Mouse (Mus musculus): Measurements from ENCODE around the gene Casp6. TPM values are rescaled to one million over a fixed set of nuclear protein-coding genes. Genes with fewer than 3 reads are reported as not detected.

The Casp6 gene
- polyA plus RNA-seq, 1 experiment from 2014 or later, result 74.5 TPM

DNA sequence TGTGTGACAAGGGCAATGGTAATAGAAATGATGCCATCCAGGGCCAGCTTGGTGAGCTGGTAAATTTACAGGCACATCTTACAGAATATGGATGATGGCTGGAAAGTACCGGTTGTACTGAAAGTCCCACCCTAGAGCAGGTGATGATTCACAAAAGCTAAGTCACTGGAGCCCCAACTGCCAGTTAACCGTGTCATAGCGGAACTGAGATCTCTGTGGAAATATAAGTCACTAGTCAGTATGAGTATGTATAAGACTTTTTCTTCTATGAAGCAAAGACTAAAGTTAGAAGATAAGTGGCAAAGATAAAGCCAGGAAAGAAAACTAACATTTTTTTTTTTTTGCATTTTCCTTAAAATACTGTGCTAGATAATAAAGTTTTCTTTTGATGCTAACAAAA is 8.1 kb upstream of the Casp6 start:
- Histone ChIP-seq H3K36me3 (peaks cover 21% of the 10 kb centered on the region), H3K27me3 (ENCODE audit: insufficient read depth, poor library complexity, severe bottlenecking) (no peaks in the 10 kb centered on the region), H3K4me3 (no peak overlapping the region), H3K4me1 (replicated peaks) (no peaks in the 10 kb centered on the region), H3K27ac (no peak overlapping the region), H3K9me3 (no peaks in the 10 kb centered on the region)
- DNase-seq (ENCODE audit: low spot score), result no peak
- 94% methylated on average over 3 of the region's 3 CpGs for WGBS

GRCm38 (mm10) chr3:129896591-129896990 is 4.6 kb upstream of the Casp6 start:
- Histone ChIP-seq H3K9me3 (no peaks in the 10 kb centered on the region), H3K4me1 (replicated peaks) (peaks cover 7% of the 10 kb centered on the region), H3K27ac (no peak overlapping the region), H3K4me3 (no peak overlapping the region), H3K36me3 (peaks cover 8% of the 10 kb centered on the region), H3K27me3 (ENCODE audit: insufficient read depth, poor library complexity, severe bottlenecking) (no peaks in the 10 kb centered on the region)
- 85% methylated on average over 6 of the region's 6 CpGs for WGBS
- no peak for DNase-seq (ENCODE audit: low spot score)

GRCm38 (mm10) chr3:129898886-129899285 is 2.3 kb upstream of the Casp6 start:
- H3K36me3 ChIP-seq, result no peaks in the 10 kb centered on the region
- no peaks in the 10 kb centered on the region for H3K9me3 ChIP-seq
- no peak for DNase-seq (ENCODE audit: low spot score)
- WGBS, result 64% methylated on average over 4 of the region's 4 CpGs
- H3K27ac ChIP-seq, result no peak overlapping the region
- no peak overlapping the region for H3K4me3 ChIP-seq
- no peaks in the 10 kb centered on the region for H3K27me3 ChIP-seq (ENCODE audit: insufficient read depth, poor library complexity, severe bottlenecking)
- peaks cover 22% of the 10 kb centered on the region for H3K4me1 ChIP-seq (replicated peaks)

DNA sequence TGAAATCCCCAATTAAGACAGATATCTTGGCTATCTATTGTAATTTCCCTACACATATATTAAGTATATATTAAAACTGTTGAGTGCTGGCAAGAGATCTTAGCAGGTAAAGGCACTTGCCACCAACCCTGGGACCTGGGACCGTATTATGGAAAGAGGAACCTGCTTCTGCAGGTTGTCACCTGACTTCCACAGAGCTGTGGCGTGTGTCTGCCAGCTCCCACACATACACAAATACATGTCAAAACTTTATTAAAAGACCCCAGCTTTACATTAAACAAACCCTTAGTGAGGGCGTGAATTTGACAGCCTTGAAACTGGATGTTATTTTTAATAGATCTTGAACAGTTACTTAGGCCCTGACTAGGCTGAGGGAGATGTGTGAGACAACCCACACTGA is 2.1 kb downstream of the Casp6 start:
- 93% methylated on average over 3 of the region's 3 CpGs for WGBS
- H3K4me3 ChIP-seq, result no peak overlapping the region
- no peak overlapping the region for H3K27ac ChIP-seq
- H3K9me3 ChIP-seq, result no peaks in the 10 kb centered on the region
- no peaks in the 10 kb centered on the region for H3K27me3 ChIP-seq (ENCODE audit: insufficient read depth, poor library complexity, severe bottlenecking)
- DNase-seq (ENCODE audit: low spot score), result no peak
- H3K4me1 ChIP-seq (replicated peaks), result peaks cover 22% of the 10 kb centered on the region
- peaks cover 23% of the 10 kb centered on the region for H3K36me3 ChIP-seq

DNA sequence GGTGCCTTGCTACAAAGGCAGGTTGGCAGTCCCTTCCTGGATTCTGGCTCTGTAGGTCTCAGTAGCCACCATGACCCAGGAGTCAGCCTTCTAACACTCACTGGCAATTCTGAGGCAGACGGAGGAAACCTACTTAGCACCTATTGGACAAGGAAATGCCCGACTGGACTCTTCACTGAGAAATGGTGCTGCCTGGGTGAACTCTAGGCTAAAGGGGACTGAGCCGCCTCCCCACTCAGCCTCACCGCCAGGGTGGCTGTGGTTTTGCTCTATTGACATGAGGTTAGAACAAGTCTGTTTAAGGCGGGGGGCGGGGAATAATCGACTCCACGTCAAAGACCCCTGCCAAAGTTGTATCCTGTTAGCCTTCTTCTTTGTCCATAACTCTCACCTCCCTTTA is 2.6 kb downstream of the Casp6 start:
- no peak overlapping the region for H3K4me3 ChIP-seq
- DNase-seq (ENCODE audit: low spot score), result no peak
- H3K36me3 ChIP-seq, result peaks cover 28% of the 10 kb centered on the region
- H3K27ac ChIP-seq, result no peak overlapping the region
- 92% methylated on average over 8 of the region's 8 CpGs for WGBS
- no peaks in the 10 kb centered on the region for H3K27me3 ChIP-seq (ENCODE audit: insufficient read depth, poor library complexity, severe bottlenecking)
- no peaks in the 10 kb centered on the region for H3K9me3 ChIP-seq
- H3K4me1 ChIP-seq (replicated peaks), result peaks cover 22% of the 10 kb centered on the region

DNA sequence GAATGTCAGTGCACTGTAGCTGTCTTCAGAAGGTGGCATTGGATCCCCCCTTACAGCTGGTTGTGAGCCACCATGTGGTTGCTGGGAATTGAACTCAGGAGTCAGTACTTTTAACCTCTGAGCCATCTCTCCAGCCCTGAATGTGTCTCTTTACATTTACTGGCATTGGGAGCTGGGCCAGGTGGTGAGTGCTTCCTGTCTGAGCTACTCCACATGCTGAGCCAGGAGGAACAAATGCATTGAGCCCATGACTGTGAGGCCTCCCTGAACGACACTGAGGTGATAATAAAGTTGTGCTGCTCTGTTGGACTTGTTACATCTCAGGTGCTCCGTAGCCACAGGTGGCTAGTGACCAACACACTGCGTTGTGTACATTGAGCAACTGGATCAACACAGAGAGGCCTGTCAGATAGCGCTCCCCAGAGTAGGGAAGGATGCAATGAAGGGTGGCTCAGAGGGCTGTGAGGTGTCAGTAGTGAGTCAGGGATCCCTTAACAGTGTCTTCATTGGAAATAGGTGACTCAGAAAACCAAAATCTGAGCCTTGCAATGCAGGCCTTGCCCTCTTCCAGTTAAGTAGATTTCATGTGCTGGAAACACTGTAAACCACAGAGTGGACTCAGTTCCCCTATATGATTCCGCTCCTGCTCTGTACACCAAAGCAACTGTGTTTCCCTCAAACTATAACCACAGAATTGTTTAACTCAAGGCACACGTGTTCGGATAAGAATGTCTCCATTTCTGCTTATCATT is 3.3 kb downstream of the Casp6 start:
- H3K27me3 ChIP-seq (ENCODE audit: insufficient read depth, poor library complexity, severe bottlenecking), result no peaks in the 10 kb centered on the region
- H3K27ac ChIP-seq, result no peak overlapping the region
- no peak for DNase-seq (ENCODE audit: low spot score)
- no peaks in the 10 kb centered on the region for H3K9me3 ChIP-seq
- H3K4me3 ChIP-seq, result no peak overlapping the region
- 90% methylated on average over 7 of the region's 7 CpGs for WGBS
- H3K4me1 ChIP-seq (replicated peaks), result peaks cover 22% of the 10 kb centered on the region
- H3K36me3 ChIP-seq, result peaks cover 34% of the 10 kb centered on the region

DNA sequence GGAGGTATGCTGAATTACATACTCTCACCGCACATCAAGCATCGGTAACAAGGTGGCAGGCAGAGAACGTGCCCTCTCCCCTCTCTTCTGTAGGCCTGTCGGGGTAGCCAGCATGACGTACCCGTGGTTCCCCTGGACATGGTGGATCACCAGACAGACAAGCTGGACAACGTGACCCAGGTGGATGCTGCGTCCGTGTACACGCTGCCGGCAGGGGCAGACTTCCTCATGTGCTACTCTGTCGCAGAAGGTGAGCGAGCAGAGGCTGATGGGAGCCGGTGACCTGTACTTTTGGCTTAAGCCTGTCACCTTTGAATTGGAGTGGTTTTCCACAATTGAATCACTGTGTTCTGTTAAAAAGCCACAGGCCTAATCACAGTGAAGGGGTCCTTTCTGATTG is 10.8 kb downstream of the Casp6 start:
- H3K36me3 ChIP-seq, result peaks cover 71% of the 10 kb centered on the region

DNA sequence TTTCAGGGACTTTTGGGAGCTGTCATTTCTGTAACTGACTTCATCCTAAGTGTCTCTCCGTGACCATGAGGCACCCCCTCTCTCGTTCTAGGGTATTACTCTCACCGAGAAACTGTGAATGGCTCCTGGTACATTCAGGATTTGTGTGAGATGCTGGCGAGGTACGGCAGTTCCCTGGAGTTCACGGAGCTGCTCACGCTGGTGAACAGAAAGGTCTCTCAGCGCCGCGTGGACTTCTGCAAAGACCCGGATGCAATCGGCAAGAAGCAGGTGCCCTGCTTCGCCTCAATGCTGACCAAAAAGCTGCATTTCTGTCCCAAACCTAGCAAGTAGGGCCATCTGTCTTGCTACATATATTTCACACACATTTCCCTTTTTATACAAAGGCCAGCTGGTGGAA is 12.0 kb downstream of the Casp6 start:
- no peak overlapping the region for H3K27ac ChIP-seq
- H3K36me3 ChIP-seq, result peaks cover 64% of the 10 kb centered on the region
- no peaks in the 10 kb centered on the region; the same call in 1 of the 2 replicates for H3K4me1 ChIP-seq (replicated peaks)
- H3K4me3 ChIP-seq, result no peak overlapping the region
- DNase-seq (ENCODE audit: low spot score), result no peak
- no peaks in the 10 kb centered on the region for H3K9me3 ChIP-seq
- 93% methylated on average over 13 of the region's 13 CpGs for WGBS
- H3K27me3 ChIP-seq (ENCODE audit: insufficient read depth, poor library complexity, severe bottlenecking), result no peaks in the 10 kb centered on the region

More for the DNA sequence above, 10.8 kb downstream of the Casp6 start:
- H3K27me3 ChIP-seq (ENCODE audit: insufficient read depth, poor library complexity, severe bottlenecking), result no peaks in the 10 kb centered on the region
- H3K4me3 ChIP-seq, result no peak overlapping the region
- no peak for DNase-seq (ENCODE audit: low spot score)
- no peaks in the 10 kb centered on the region for H3K4me1 ChIP-seq (replicated peaks)
- H3K27ac ChIP-seq, result no peak overlapping the region
- no peaks in the 10 kb centered on the region for H3K9me3 ChIP-seq
- WGBS, result 93% methylated on average over 14 of the region's 14 CpGs

- no peaks in the 10 kb centered on the region for H3K27me3 ChIP-seq (ENCODE audit: insufficient read depth, poor library complexity, severe bottlenecking)
- H3K4me1 ChIP-seq (replicated peaks), result no peaks in the 10 kb centered on the region; the same call in 1 of the 2 replicates
- H3K4me3 ChIP-seq, result no peak overlapping the region
- 89% methylated on average over 3 of the region's 3 CpGs for WGBS
- DNase-seq (ENCODE audit: low spot score), result no peak
- peaks cover 25% of the 10 kb centered on the region for H3K36me3 ChIP-seq
- H3K27ac ChIP-seq, result no peak overlapping the region
- H3K9me3 ChIP-seq, result no peaks in the 10 kb centered on the region
Observed at GRCm38 (mm10) chr3:129917424-129917823, 16.2 kb downstream of the Casp6 start.

DNA sequence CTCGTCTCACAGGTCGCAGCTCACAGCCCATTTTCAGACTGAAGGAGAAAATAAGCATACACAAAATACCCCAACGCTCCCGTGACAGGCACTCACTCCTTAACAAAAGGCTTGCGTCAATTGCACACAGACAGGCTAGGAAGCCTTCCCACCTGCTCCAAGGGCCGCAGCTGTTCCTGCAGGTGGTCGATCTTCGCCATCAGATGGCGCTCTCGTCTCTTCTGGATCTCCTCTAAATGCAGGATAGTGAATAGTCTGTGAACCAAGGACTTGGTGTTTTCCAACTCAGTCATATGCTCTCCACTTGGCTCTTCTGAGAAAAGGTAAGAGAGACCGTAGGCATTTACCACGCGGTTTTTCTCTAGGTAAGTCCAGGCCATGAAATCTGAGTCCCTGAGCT is 17.2 kb downstream of the Casp6 start:
- Histone ChIP-seq H3K27me3 (ENCODE audit: insufficient read depth, poor library complexity, severe bottlenecking) (no peaks in the 10 kb centered on the region), H3K4me3 (no peak overlapping the region), H3K36me3 (peaks cover 15% of the 10 kb centered on the region), H3K4me1 (replicated peaks) (no peaks in the 10 kb centered on the region; the same call in 1 of the 2 replicates), H3K27ac (no peak overlapping the region), H3K9me3 (no peaks in the 10 kb centered on the region)
- 16% methylated on average over 13 of the region's 13 CpGs for WGBS
- peak; percentile 64 for DNase-seq (ENCODE audit: low spot score)

DNA sequence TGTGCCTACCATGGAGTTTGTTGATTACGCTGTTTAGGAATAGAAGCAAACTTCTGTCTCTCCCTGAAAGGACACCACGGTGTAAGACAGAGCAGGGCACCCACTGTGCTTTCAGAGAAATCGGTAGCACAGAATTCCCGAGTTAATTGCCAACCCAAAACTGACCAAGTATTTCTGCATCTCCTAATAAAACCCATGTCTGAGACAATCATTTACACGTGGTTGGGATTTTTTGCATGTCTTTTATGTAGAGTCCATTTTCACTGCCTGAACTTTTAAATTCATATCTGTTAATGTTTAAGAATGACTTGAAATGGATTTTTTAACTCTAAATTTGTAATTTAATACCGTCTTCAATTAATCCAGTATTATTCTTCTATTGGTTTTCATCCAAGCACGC is 22.4 kb downstream of the Casp6 start:
- DNase-seq (ENCODE audit: low spot score), result no peak
- Histone ChIP-seq H3K9me3 (no peaks in the 10 kb centered on the region), H3K4me1 (replicated peaks) (no peaks in the 10 kb centered on the region), H3K27me3 (ENCODE audit: insufficient read depth, poor library complexity, severe bottlenecking) (no peaks in the 10 kb centered on the region), H3K36me3 (no peaks in the 10 kb centered on the region), H3K27ac (no peak overlapping the region), H3K4me3 (no peak overlapping the region)
- WGBS, result 90% methylated on average over 7 of the region's 7 CpGs

- WGBS, result 93% methylated on average over 3 of the region's 3 CpGs
- Histone ChIP-seq H3K4me1 (replicated peaks) (no peaks in the 10 kb centered on the region), H3K9me3 (no peaks in the 10 kb centered on the region), H3K4me3 (no peak overlapping the region), H3K27me3 (ENCODE audit: insufficient read depth, poor library complexity, severe bottlenecking) (no peaks in the 10 kb centered on the region), H3K27ac (no peak overlapping the region), H3K36me3 (no peaks in the 10 kb centered on the region)
- no peak for DNase-seq (ENCODE audit: low spot score)
Observed at GRCm38 (mm10) chr3:129925861-129926260, 24.6 kb downstream of the Casp6 start.

DNA sequence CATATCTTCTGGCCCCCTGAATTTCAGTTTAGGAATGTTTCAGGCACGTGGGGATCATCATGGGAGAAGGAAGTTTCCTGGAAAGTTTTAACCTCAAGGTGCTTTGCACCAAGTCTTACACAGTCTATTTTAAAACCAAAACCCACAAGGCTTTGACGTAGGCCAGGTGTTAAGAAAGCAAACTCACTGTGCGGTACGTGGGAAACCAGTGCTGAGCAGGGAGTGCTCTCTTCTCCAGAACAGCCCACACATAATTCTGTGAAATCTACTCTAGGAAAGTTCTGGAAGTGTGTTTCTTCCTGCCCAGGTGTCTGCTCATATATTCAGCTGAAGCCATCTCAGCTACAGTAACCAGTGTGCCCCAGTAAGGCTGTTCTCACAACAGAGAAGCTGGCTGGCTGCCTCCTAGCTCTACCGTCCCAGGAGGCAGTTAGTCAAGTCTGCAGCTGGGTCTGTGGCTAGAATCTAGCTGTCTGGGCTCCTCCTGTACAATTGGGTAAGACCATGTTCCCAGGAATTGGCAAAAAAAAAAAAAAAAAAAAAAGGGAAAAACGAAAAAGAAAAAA is 29.1 kb downstream of the Casp6 start:
- Histone ChIP-seq H3K4me1 (replicated peaks) (no peaks in the 10 kb centered on the region), H3K27me3 (ENCODE audit: insufficient read depth, poor library complexity, severe bottlenecking) (no peaks in the 10 kb centered on the region), H3K36me3 (no peaks in the 10 kb centered on the region), H3K27ac (no peak overlapping the region), H3K9me3 (no peaks in the 10 kb centered on the region), H3K4me3 (no peak overlapping the region)
- no peak for DNase-seq (ENCODE audit: low spot score)
- WGBS, result 72% methylated on average over 6 of the region's 6 CpGs
